Mouse (Mus musculus): ENCODE measurements around the gene Ccdc85c. TPM values are rescaled to one million over a fixed set of nuclear protein-coding genes. Genes with fewer than 3 reads are reported as not detected.

Ccdc85c gene
- polyA plus RNA-seq, 1 experiment from 2014 or later = 25.4 TPM

GRCm38 (mm10) chr12:108270240-108270919 is 4.8 kb downstream of the Ccdc85c start:
- DNase-seq (ENCODE audit: low read depth, low spot score) (no peak), ATAC-seq (no peak)
- CTCF ChIA-PET = interaction anchor here (1.2 kb wide), 1 partner anchor 39 kb away, joined by 5 read pairs; no protein-coding TSS in a partner anchor
- in situ Hi-C loops (cut with MboI; ENCODE audit: low pct_unique_long_range_greater_than_20kb) = no loop called here
- no peaks in the 10 kb centered on the region for H3K27me3 ChIP-seq
- POLR2A ChIA-PET = no interaction called here
- TF ChIP-seq CTCF (IDR thresholded peaks at IDR 0.05) = no peak

- ATAC-seq = no peak
- in situ Hi-C loops (cut with MboI; ENCODE audit: low pct_unique_long_range_greater_than_20kb) = no loop called here
- no peaks in the 10 kb centered on the region for H3K27me3 ChIP-seq
- ChIA-PET POLR2A (interaction anchor here (0.6 kb wide), 1 partner anchor 62 kb away, joined by 4 read pairs; no protein-coding TSS in a partner anchor), CTCF (interaction anchor here (1.5 kb wide), 1 partner anchor 44 kb away, joined by 3 read pairs; no protein-coding TSS in a partner anchor)
- TF ChIP-seq CTCF (IDR thresholded peaks at IDR 0.05) = no peak
- no peak for DNase-seq (ENCODE audit: low read depth, low spot score)
Observed at GRCm38 (mm10) chr12:108269699-108270098, 5.5 kb downstream of the Ccdc85c start.

DNA sequence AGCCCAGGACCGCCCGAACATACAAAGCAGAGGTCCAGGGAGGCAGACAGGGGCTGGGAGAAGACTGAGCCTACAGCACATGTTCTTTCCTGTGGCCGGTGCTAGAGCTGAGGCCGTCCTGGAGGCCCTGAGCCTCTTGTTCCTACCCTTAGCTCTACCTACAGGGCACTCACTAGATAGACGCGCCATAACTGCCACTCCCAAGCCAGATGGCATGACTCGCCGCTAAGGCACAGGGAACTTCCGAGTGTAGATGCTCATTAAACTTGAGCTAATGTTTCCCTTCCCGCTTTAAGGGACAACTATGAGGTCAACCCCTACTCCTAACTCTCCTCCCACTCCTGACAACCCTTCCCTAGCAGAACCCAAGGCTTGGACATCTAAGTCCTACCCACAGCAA is 6.3 kb downstream of the Ccdc85c start:
- no peaks in the 10 kb centered on the region for H3K27me3 ChIP-seq
- TF ChIP-seq CTCF (IDR thresholded peaks at IDR 0.05) = no peak
- ChIA-PET POLR2A (no interaction called here), CTCF (interaction anchor here (1.5 kb wide), 1 partner anchor 43 kb away, joined by 3 read pairs; no protein-coding TSS in a partner anchor)
- ATAC-seq (no peak), DNase-seq (ENCODE audit: low read depth, low spot score) (no peak)
- in situ Hi-C loops (cut with MboI; ENCODE audit: low pct_unique_long_range_greater_than_20kb) = no loop called here

- POLR2A ChIA-PET = no interaction called here
- in situ Hi-C loops (cut with MboI; ENCODE audit: low pct_unique_long_range_greater_than_20kb) = no loop called here
- no peak for DNase-seq (ENCODE audit: low read depth, low spot score)
- CTCF ChIA-PET = no interaction called here
- no peak for ATAC-seq
- no peaks in the 10 kb centered on the region for H3K27me3 ChIP-seq
- TF ChIP-seq CTCF (IDR thresholded peaks at IDR 0.05) = no peak
Observed at GRCm38 (mm10) chr12:108267653-108268052, 7.6 kb downstream of the Ccdc85c start.

- in situ Hi-C loops (cut with MboI; ENCODE audit: low pct_unique_long_range_greater_than_20kb) = no loop called here
- DNase-seq (ENCODE audit: low read depth, low spot score) = no peak
- CTCF ChIA-PET = interaction anchor here (1.6 kb wide), 1 partner anchor 48 kb away, joined by 5 read pairs; no protein-coding TSS in a partner anchor
- no peak for ATAC-seq
- POLR2A ChIA-PET = no interaction called here
- no peak for TF ChIP-seq CTCF (IDR thresholded peaks at IDR 0.05)
- no peaks in the 10 kb centered on the region for H3K27me3 ChIP-seq
Observed at GRCm38 (mm10) chr12:108265831-108266619, 9.2 kb downstream of the Ccdc85c start.

GRCm38 (mm10) chr12:108264918-108265317 is 10.3 kb downstream of the Ccdc85c start:
- in situ Hi-C loops (cut with MboI; ENCODE audit: low pct_unique_long_range_greater_than_20kb) = no loop called here

DNA sequence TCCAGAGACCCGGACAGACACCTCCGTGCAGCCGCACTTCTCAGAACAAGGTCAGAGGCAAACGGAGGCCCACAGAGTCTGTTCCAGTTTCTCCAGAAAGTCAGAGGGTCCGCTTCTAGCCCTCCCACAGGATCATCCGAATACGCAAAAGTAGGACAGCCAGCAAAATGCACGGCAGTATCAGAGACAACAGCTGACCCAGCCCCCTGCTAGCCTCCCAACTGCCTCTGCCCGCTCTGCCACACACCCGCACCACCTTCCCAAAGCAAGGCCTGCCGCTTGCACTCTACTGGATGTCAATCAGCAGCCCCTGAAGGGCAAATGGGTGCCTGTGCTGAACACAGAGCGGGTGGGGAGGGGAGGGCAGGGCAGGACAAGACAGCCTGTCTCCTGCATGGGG is 14.3 kb downstream of the Ccdc85c start:
- no peaks in the 10 kb centered on the region for H3K27me3 ChIP-seq
- no peak for TF ChIP-seq CTCF (IDR thresholded peaks at IDR 0.05)
- ChIA-PET POLR2A (no interaction called here), CTCF (no interaction called here)
- DNase-seq (ENCODE audit: low read depth, low spot score) = no peak
- no peak for ATAC-seq
- in situ Hi-C loops (cut with MboI; ENCODE audit: low pct_unique_long_range_greater_than_20kb) = no loop called here

More at GRCm38 (mm10) chr12:108264918-108265317, 10.3 kb downstream of the Ccdc85c start:
- POLR2A ChIA-PET = no interaction called here
- ATAC-seq (no peak), DNase-seq (ENCODE audit: low read depth, low spot score) (no peak)
- TF ChIP-seq CTCF (IDR thresholded peaks at IDR 0.05) = no peak
- no peaks in the 10 kb centered on the region for H3K27me3 ChIP-seq
- CTCF ChIA-PET = no interaction called here

DNA sequence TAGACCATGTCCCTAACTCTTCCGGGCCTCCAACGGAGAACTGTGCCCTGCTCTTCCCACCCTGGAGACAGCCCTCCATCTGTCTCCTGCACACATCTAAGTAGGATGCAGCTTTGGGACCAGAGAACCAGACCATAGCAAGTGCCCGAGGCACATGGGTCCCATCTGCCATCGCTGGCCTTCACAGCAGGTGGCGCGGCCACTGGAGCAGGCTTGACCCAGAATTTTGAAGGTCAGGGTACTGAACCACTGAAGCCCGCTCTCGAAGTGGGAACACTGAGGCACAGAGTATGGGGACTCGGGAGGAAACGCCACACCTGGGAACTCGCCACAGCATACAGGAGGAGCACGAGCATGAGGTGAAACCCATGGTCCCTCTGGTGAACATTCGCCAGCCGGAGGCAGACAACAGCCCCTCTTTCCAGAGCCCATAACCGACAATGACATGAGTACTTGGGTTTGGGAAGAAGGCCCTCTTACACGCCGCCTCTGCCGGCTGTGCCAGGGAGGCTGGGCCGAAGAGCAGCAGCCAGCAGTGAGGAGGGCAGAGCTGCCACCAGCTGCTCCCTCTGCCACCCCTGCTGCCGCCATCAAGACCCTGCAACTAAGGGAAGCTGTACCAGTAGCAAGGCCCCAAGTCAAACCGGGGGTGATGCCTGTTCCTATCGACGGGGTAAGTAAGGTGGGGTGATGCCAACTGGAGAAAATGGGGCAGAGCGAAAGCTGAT is 15.7 kb downstream of the Ccdc85c start:
- TF ChIP-seq CTCF (IDR thresholded peaks at IDR 0.05) = no peak
- H3K27me3 ChIP-seq = no peaks in the 10 kb centered on the region
- in situ Hi-C loops (cut with MboI; ENCODE audit: low pct_unique_long_range_greater_than_20kb) = no loop called here
- ChIA-PET CTCF (no interaction called here), POLR2A (no interaction called here)
- DNase-seq (ENCODE audit: low read depth, low spot score) = no peak
- no peak for ATAC-seq

GRCm38 (mm10) chr12:108256734-108257133 is 18.5 kb downstream of the Ccdc85c start:
- ATAC-seq (no peak), DNase-seq (ENCODE audit: low read depth, low spot score) (no peak)
- POLR2A ChIA-PET = no interaction called here
- no peak for TF ChIP-seq CTCF (IDR thresholded peaks at IDR 0.05)
- no peaks in the 10 kb centered on the region for H3K27me3 ChIP-seq
- CTCF ChIA-PET = no interaction called here
- in situ Hi-C loops (cut with MboI; ENCODE audit: low pct_unique_long_range_greater_than_20kb) = no loop called here

GRCm38 (mm10) chr12:108255960-108256359 is 19.3 kb downstream of the Ccdc85c start:
- ChIA-PET POLR2A (interaction anchor here (0.7 to 0.9 kb wide), 2 partner anchors 9 to 18 kb away, joined by 3 to 4 read pairs; no protein-coding TSS in a partner anchor), CTCF (no interaction called here)
- no peaks in the 10 kb centered on the region for H3K27me3 ChIP-seq
- TF ChIP-seq CTCF (IDR thresholded peaks at IDR 0.05) = no peak
- in situ Hi-C loops (cut with MboI; ENCODE audit: low pct_unique_long_range_greater_than_20kb) = no loop called here
- ATAC-seq (no peak), DNase-seq (ENCODE audit: low read depth, low spot score) (no peak)

Data from Patski (cell line).